Mouse (Mus musculus) liver, adult 2 months (tissue): ENCODE measurements around the gene Arid3b. TPM values are rescaled to one million over a fixed set of nuclear protein-coding genes. Genes with fewer than 3 reads are reported as not detected.

Source experiments
- DNase-seq: peaks from one replicate; pipeline ENCODE4 v3.0.0-alpha.2; 2011; ENCODE audit warnings: low read depth, low spot score; ENCODE audit errors: extremely low read depth
- H3K27ac ChIP-seq: fragments of 200-500 bp; replicated peaks from 2 replicates; pipeline ENCODE4 v1.5.1; 2012; ENCODE audit warnings: low read depth, mild to moderate bottlenecking, control low read depth, inconsistent platforms, low read length; ENCODE audit not compliant: insufficient read depth
- H3K27me3 ChIP-seq: fragments of 200-500 bp; 2 replicates; pipeline ENCODE4 v1.6.1; 2012; ENCODE audit warnings: mild to moderate bottlenecking, moderate library complexity, low read length, inconsistent platforms; ENCODE audit not compliant: control insufficient read depth, insufficient read depth
- H3K36me3 ChIP-seq: fragments of 200-500 bp; 2 replicates; pipeline ENCODE4 v1.6.1; 2012; ENCODE audit warnings: low read length, inconsistent platforms; ENCODE audit not compliant: control insufficient read depth, insufficient read depth
- H3K4me1 ChIP-seq: fragments of 200-500 bp; 2 replicates; pipeline ENCODE4 v1.6.1; 2011; ENCODE audit warnings: low read length; ENCODE audit not compliant: control insufficient read depth, insufficient read depth
- H3K4me3 ChIP-seq: fragments of 200-500 bp; 2 replicates; pipeline ENCODE4 v1.5.1; 2011; ENCODE audit warnings: low read depth, mild to moderate bottlenecking, control low read depth, low read length, moderate library complexity; ENCODE audit not compliant: insufficient read depth
- H3K79me2 ChIP-seq: fragments of 200-500 bp; 2 replicates; pipeline ENCODE4 v1.6.1; 2012; ENCODE audit warnings: inconsistent platforms, mild to moderate bottlenecking, low read length, moderate library complexity; ENCODE audit not compliant: control insufficient read depth, insufficient read depth
- H3K9ac ChIP-seq: fragments of 200-500 bp; 2 replicates; pipeline ENCODE4 v1.6.1; 2012; ENCODE audit warnings: low read depth, mild to moderate bottlenecking, control low read depth, inconsistent platforms, low read length
- CTCF ChIP-seq: fragments of 200-500 bp; IDR thresholded peaks from 2 replicates; pipeline ENCODE4 v1.5.1; 2011; ENCODE audit warnings: low read depth, low read length, control low read depth
- POLR2A ChIP-seq: fragments of 200-500 bp; IDR thresholded peaks from 2 replicates; pipeline ENCODE4 v1.6.1; 2011; ENCODE audit warnings: low read length, control low read depth; ENCODE audit not compliant: insufficient read depth; ENCODE audit errors: extremely low read depth
- WGBS: fragments of 180-500 bp; shearing (Covaris S2); methylation state at CpG from one replicate; pipeline ENCODE4 v1.1.7; 2018; 5-methylcytosine and 5-hydroxymethylcytosine counted together
- polyA plus RNA-seq: library from polyadenylated mRNA; depleted of rRNA; stranded (reverse); fragments of >200 nt; gene quantifications from 2 replicates; pipeline ENCODE4 v1.2.3, GENCODE M21; 2012
- total RNA-seq: library from RNA; depleted of rRNA; stranded (reverse); fragments of >200 nt; gene quantifications from 2 replicates; pipeline ENCODE4 v1.2.3, GENCODE M21; 2014

Arid3b gene
- total and polyA plus RNA-seq, 2 experiments, result 0.83 to 2.8 TPM

DNA sequence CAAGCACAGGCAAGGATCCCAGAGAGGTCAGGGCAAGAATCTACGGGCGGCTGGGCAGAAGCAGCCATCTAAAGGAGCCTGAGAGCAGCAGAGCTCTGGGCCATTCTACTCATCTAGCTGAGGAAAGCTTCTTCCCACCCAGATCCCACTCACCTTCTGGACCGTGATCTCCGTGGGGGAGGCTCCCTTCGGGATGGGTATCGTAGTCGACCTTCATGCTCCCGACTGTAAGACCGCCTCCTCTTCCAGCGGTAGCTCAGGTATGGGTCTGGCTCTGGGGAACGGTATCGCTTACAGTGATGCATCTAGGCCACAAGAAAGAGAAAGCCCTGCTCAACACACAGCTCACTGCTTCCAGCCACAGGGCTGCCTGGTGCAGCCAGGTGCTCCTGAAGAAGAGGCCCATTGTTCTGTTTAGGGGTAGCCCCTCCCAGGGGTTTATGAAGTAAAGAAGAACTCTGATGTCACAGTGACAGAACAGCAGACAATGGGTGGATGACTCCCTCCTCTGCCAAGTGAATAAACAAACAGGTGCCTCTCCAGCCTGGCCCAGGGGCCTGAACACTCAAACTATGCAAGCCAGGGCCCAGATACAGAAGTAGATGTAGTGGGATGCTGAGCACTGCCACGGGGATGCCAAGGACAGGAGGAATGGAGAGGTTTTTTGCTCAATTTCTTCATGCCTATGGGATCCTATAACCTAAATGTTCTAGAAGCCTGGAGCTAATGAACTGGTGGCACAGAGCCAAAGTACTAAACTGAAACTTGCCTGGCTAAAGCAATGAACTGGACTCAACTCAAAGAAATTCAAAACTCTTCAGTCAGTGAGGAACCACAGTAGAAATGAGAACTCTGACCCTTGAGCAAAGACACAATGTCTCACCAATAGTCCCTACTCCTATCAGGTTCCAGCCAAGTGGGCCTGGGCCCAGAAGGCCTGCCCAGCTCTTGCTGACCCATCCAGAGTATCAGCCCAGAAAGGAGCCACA is 74.7 kb downstream of the Arid3b start:
- H3K9ac ChIP-seq, result no peak overlapping the region
- WGBS, result 86% methylated on average over 13 of the region's 13 CpGs
- no peaks in the 10 kb centered on the region for H3K27me3 ChIP-seq
- TF ChIP-seq CTCF, result no peak
- TF ChIP-seq POLR2A, result no peak
- H3K4me3 ChIP-seq, result no peak overlapping the region
- peaks cover 30% of the 10 kb centered on the region for H3K36me3 ChIP-seq
- H3K27ac ChIP-seq, result peak overlapping the region; percentile 70
- peaks cover 30% of the 10 kb centered on the region for H3K4me1 ChIP-seq
- H3K79me2 ChIP-seq, result peaks cover 19% of the 10 kb centered on the region; the same call in 1 of the 2 replicates
- peak; percentile 95 for DNase-seq

GRCm38 (mm10) chr9:57760416-57761146 is 76.0 kb downstream of the Arid3b start:
- Histone ChIP-seq H3K4me1 (peaks cover 30% of the 10 kb centered on the region), H3K27ac (no peak overlapping the region), H3K9ac (no peak overlapping the region), H3K36me3 (peaks cover 36% of the 10 kb centered on the region), H3K27me3 (no peaks in the 10 kb centered on the region), H3K79me2 (peaks cover 19% of the 10 kb centered on the region; the same call in 1 of the 2 replicates), H3K4me3 (no peak overlapping the region)
- WGBS, result 95% methylated on average over 24 of the region's 24 CpGs
- no peak for DNase-seq
- TF ChIP-seq POLR2A, result no peak
- TF ChIP-seq CTCF, result no peak

DNA sequence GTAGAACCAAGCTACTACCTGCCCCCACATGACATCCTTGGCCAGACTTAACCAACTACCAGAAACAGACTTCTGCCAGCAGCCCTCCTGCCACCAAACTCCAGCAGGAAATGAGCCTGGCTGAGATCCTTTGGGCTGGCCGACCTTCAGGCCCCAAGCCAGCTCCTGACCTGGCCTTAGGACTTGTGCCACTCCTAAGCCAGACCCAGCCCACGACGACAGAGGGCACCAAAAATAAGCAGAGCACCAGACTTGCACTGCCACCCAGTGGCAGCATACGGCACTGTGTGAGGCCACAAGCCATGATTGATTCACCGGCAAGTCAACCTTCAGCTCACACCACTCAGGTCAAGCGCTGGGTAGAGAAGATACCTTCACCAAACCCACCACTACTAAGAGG is 77.3 kb downstream of the Arid3b start:
- WGBS, result 4% methylated on average over 6 of the region's 6 CpGs
- TF ChIP-seq CTCF, result peak; percentile 100
- no peak for TF ChIP-seq POLR2A
- no peak overlapping the region for H3K4me3 ChIP-seq
- peak overlapping the region; percentile 32 for H3K27ac ChIP-seq
- H3K9ac ChIP-seq, result peak overlapping the region; percentile 1; the same call in 1 of the 2 replicates
- peak; percentile 94 for DNase-seq
- H3K27me3 ChIP-seq, result no peaks in the 10 kb centered on the region
- H3K79me2 ChIP-seq, result peaks cover 19% of the 10 kb centered on the region; the same call in 1 of the 2 replicates
- H3K4me1 ChIP-seq, result peaks cover 30% of the 10 kb centered on the region
- H3K36me3 ChIP-seq, result peaks cover 46% of the 10 kb centered on the region

GRCm38 (mm10) chr9:57758528-57758927 is 78.1 kb downstream of the Arid3b start:
- peaks cover 16% of the 10 kb centered on the region; the same call in 1 of the 2 replicates for H3K79me2 ChIP-seq
- no peaks in the 10 kb centered on the region for H3K27me3 ChIP-seq
- H3K4me3 ChIP-seq, result no peak overlapping the region
- 0 out of 2 replicates have a peak overlapping the region, but pooled peaks have one; percentile 32 for H3K27ac ChIP-seq
- peaks cover 27% of the 10 kb centered on the region for H3K4me1 ChIP-seq
- TF ChIP-seq POLR2A, result no peak
- no peak for TF ChIP-seq CTCF
- 91% methylated on average over 22 of the region's 22 CpGs for WGBS
- H3K9ac ChIP-seq, result no peak overlapping the region
- peaks cover 54% of the 10 kb centered on the region for H3K36me3 ChIP-seq
- no peak for DNase-seq

GRCm38 (mm10) chr9:57757578-57757977 is 79.0 kb downstream of the Arid3b start:
- TF ChIP-seq POLR2A, result no peak
- TF ChIP-seq CTCF, result no peak
- Histone ChIP-seq H3K27ac (no peak overlapping the region), H3K79me2 (peaks cover 12% of the 10 kb centered on the region; the same call in 1 of the 2 replicates), H3K36me3 (peaks cover 62% of the 10 kb centered on the region), H3K4me1 (peaks cover 17% of the 10 kb centered on the region), H3K9ac (no peak overlapping the region), H3K27me3 (no peaks in the 10 kb centered on the region), H3K4me3 (no peak overlapping the region)
- no peak for DNase-seq
- 36% methylated on average over 3 of the region's 3 CpGs for whole genome bisulfite sequencing
